20 mouse cellular contexts compared by ENCODE assay signal in genomic region chr13:43181104-43181503, GRCm38 (mm10). TPM values are rescaled to one million over a fixed set of nuclear protein-coding genes. Genes with fewer than 3 reads are reported as not detected.
DNase-seq lines count a peak whose midpoint lies in the region; ATAC-seq and TF ChIP-seq lines count a peak whose summit lies in the region.
"Had no signal": no experiment of that assay in that cellular context is flagged by ENCODE, and none has a peak within 500 bp of the region (broad histone marks: within the 10 kb centered on the region; RNA-seq: fewer than 3 reads in every experiment).

No protein-coding gene starts in this region.

- no peak overlapping the region for H3K4me3 ChIP-seq in heart, embryonic 11.5 days (ENCODE audit: low read depth, low read length)
- H3K4me3 ChIP-seq in liver, postnatal 0 days (ENCODE audit: low read depth, low read length): no peak overlapping the region
- no peak overlapping the region for H3K4me3 ChIP-seq in thymus, adult 2 months (ENCODE audit: control insufficient read depth, insufficient read depth, low read length)
- H3K4me3 ChIP-seq: erythroblast, embryonic 14.5 days; kidney, embryonic 15.5 days; limb, embryonic 10.5 days; midbrain, embryonic 15.5 days had no signal

- ATAC-seq in heart, embryonic 11.5 days (replicated peaks; ENCODE audit: insufficient number of reproducible peaks, low FRiP score, low TSS enrichment): 0 out of 2 replicates have a peak, but pooled peaks have one; percentile 67
- ATAC-seq in erythroid progenitor cell, adult 5-6 weeks (replicated peaks; ENCODE audit: low FRiP score, poor library complexity, severe bottlenecking): peak; percentile 75; the same call in 1 of the 2 replicates
- peak; percentile 65; the same call in 1 of the 2 replicates for ATAC-seq in liver, postnatal 0 days
- ATAC-seq: forebrain, embryonic 16.5 days; inflammation-experienced regulatory T-cells, adult 6 months; midbrain, embryonic 15.5 days had no signal

- 63% methylated on average over 7 of the region's 7 CpGs for WGBS in heart, embryonic 11.5 days (ENCODE audit: insufficient replicate concordance)
- 59% methylated on average over 7 of the region's 7 CpGs for WGBS in liver, postnatal 0 days (ENCODE audit: insufficient replicate concordance)
- 91% methylated on average over 7 of the region's 7 CpGs for WGBS in thymus, adult 2 months

- no peak for TF ChIP-seq POLR2A in thymus, adult 2 months (IDR thresholded peaks at IDR 0.05; ENCODE audit: control insufficient read depth, extremely low read depth, insufficient read depth, low read length, poor library complexity)

- no peak overlapping the region for H3K9ac ChIP-seq in heart, embryonic 11.5 days (ENCODE audit: low read depth, low read length)
- H3K9ac ChIP-seq in liver, postnatal 0 days (replicated peaks): no peak overlapping the region
- H3K9ac ChIP-seq: kidney, embryonic 15.5 days; lung, embryonic 14.5 days; midbrain, embryonic 15.5 days had no signal

- no peak for DNase-seq in heart, postnatal 10 days
- DNase-seq in ES-CJ7 (ENCODE audit: low read depth, low spot score) (peak; percentile 60), MN1 (ENCODE audit: low spot score) (no peak)
- peak; percentile 67 for DNase-seq in liver, postnatal 0 days
- no peak for DNase-seq in thymus, adult 2 months
- DNase-seq in kidney, postnatal 25 days: no peak
- DNase-seq: adrenal gland, postnatal 36 days; cerebellum, postnatal 14 days; lung, embryonic 14.5 days; right cerebral cortex, adult 18-20 months; thymus, adult 18-20 months had no signal

- intact Hi-C loops in heart, postnatal 10 days (cut with DNase I): loop anchor here (5.0 kb wide), 4 partner anchors 141 to 556 kb away; partner anchors contain the start of gene Nol7

- H3K9me3 ChIP-seq in heart, embryonic 11.5 days (replicated peaks; ENCODE audit: control insufficient read depth, low read length): no peaks in the 10 kb centered on the region
- no peaks in the 10 kb centered on the region for H3K9me3 ChIP-seq in liver, postnatal 0 days (ENCODE audit: low read length)
- H3K9me3 ChIP-seq: kidney, embryonic 15.5 days; limb, embryonic 10.5 days; midbrain, embryonic 15.5 days had no signal

- no peaks in the 10 kb centered on the region; the same call in 1 of the 2 replicates for H3K27me3 ChIP-seq in heart, embryonic 11.5 days (ENCODE audit: control insufficient read depth, insufficient read depth, low read length)
- no peaks in the 10 kb centered on the region for H3K27me3 ChIP-seq in liver, postnatal 0 days (ENCODE audit: insufficient read depth, low read length)
- H3K27me3 ChIP-seq in thymus, adult 2 months (ENCODE audit: control insufficient read depth, insufficient read depth, low read length): no peaks in the 10 kb centered on the region
- H3K27me3 ChIP-seq: midbrain, embryonic 15.5 days had no signal

- TF ChIP-seq EP300 in liver, postnatal 0 days (IDR thresholded peaks at IDR 0.05; ENCODE audit: low read depth): no peak

- H3K27ac ChIP-seq in heart, embryonic 11.5 days (ENCODE audit: low read depth, low read length): no peak overlapping the region
- no peak overlapping the region for H3K27ac ChIP-seq in liver, postnatal 0 days (ENCODE audit: low read depth)
- H3K27ac ChIP-seq in thymus, adult 2 months (ENCODE audit: control insufficient read depth, insufficient read depth, low read length): no peak overlapping the region
- H3K27ac ChIP-seq: kidney, embryonic 15.5 days; limb, embryonic 10.5 days; macrophage; midbrain, embryonic 15.5 days had no signal

- no peak for TF ChIP-seq CTCF in liver, postnatal 0 days (IDR thresholded peaks at IDR 0.05; ENCODE audit: low read depth)
- TF ChIP-seq CTCF in thymus, adult 2 months (IDR thresholded peaks at IDR 0.05; ENCODE audit: borderline replicate concordance, control insufficient read depth, extremely low read depth, insufficient read depth, low read length, poor library complexity): no peak

- H3K4me1 ChIP-seq in heart, embryonic 11.5 days (ENCODE audit: control insufficient read depth, insufficient read depth, low read length): peaks cover 15% of the 10 kb centered on the region
- H3K4me1 ChIP-seq in liver, postnatal 0 days (ENCODE audit: insufficient read depth): peaks cover 12% of the 10 kb centered on the region
- H3K4me1 ChIP-seq in thymus, adult 2 months (replicated peaks; ENCODE audit: control insufficient read depth, insufficient read depth, low read length): peaks cover 10% of the 10 kb centered on the region

- H3K4me2 ChIP-seq in heart, embryonic 11.5 days: no peak overlapping the region
- peak overlapping the region; percentile 38; the same call in 1 of the 2 replicates for H3K4me2 ChIP-seq in liver, postnatal 0 days (ENCODE audit: low read depth, low read length)
- H3K4me2 ChIP-seq: kidney, embryonic 15.5 days; lung, embryonic 14.5 days; midbrain, embryonic 15.5 days had no signal

- no peaks in the 10 kb centered on the region for H3K36me3 ChIP-seq in heart, embryonic 11.5 days (ENCODE audit: control insufficient read depth, insufficient read depth, low read length)
- H3K36me3 ChIP-seq in liver, postnatal 0 days (replicated peaks; ENCODE audit: insufficient read depth, low read length): no peaks in the 10 kb centered on the region
- no peaks in the 10 kb centered on the region for H3K36me3 ChIP-seq in thymus, adult 2 months (ENCODE audit: control insufficient read depth, insufficient read depth, low read length)
- H3K36me3 ChIP-seq: kidney, embryonic 15.5 days; limb, embryonic 10.5 days; midbrain, embryonic 15.5 days had no signal

RNA-seq across cellular contexts. Expression of gene Tbc1d7, which starts 9.8 kb away (rescaled TPM):
- polyA plus RNA-seq in heart, embryonic 11.5 days (2014; fragmentation: Nextera tagmentation; extraction: Ambion mirVana): 51.1 and 54.2 TPM in 2 replicates
- 10 to 100 TPM; 41.8 to 42.2 TPM for total RNA-seq in heart, postnatal 10 days (2021)
- 1.4 TPM in 1 of 2 replicates, not detected in the other for total RNA-seq in erythroid progenitor cell, adult 5-6 weeks (2015; ENCODE audit: low replicate concordance)
- 1.4 TPM in 1 of 2 replicates, not detected in the other for total RNA-seq in erythroid progenitor cell, adult 5-6 weeks (2017; ENCODE audit: low replicate concordance)
- 11.7 and 12.9 TPM in 2 replicates for polyA plus RNA-seq in liver, postnatal 0 days (2015; fragmentation: Nextera tagmentation; extraction: Ambion mirVana)
- polyA plus RNA-seq in thymus, adult 2 months (2012; rRNA removed): 8.6 and 14.5 TPM in 2 replicates

Comparison
In these comparisons a context has a peak if more than half of its experiments do, and no peak if none do; other contexts are left out.
1. DNase-seq: peak in ES-CJ7 (single experiment) and liver, postnatal 0 days (single experiment); none in heart, postnatal 10 days (0 of 2), thymus, adult 2 months (single experiment), kidney, postnatal 25 days (0 of 2) and MN1 (single experiment).
2. Peak in every context shown above with its lines, with median percentiles within 50 percentile points of each other: ATAC-seq.